Mouse (Mus musculus) testis, adult 2 months (tissue): Measurements from ENCODE around the gene Dlg2.

Experiments
- CTCF ChIP-seq: fragments of 200-500 bp; IDR thresholded peaks from 2 replicates; pipeline ENCODE4 v1.5.1; 2012; ENCODE audit warnings: low read depth, mild to moderate bottlenecking, inconsistent platforms, low read length, moderate library complexity; ENCODE audit not compliant: control insufficient read depth, insufficient read depth, insufficient replicate concordance
- POLR2A ChIP-seq: fragments of 200-500 bp; IDR thresholded peaks from 2 replicates; pipeline ENCODE4 v1.6.1; 2012; ENCODE audit warnings: low read depth, mild to moderate bottlenecking, inconsistent platforms, low read length, moderate library complexity; ENCODE audit not compliant: control insufficient read depth

DNA sequence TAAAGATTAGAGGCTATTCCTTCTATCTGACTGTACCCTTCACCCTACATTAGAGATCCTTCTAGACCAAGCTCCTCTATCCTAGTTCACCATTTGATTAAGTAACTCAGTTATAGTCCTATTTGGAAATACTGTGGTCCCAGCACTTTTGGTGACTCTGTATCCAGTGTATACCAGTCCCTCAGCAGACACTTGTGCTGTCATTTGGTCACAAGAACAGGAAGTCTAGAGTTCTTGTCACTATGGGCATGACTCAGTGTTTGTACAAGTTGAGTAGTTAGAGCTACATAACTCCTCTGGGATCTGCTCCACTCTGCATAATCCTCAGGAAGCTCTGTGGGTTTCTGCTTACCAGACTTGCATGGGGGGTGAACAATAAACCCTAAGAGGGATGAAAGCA, 1965.1 kb downstream of the Dlg2 start:
- TF ChIP-seq POLR2A (no peak), CTCF (no peak)
